Mouse (Mus musculus) erythroblast, embryonic 14.5 days (primary cell): Measurements from ENCODE around the gene 4930519P11Rik.

Experiments used
- GATA1 ChIP-seq: IDR thresholded peaks from 2 replicates; pipeline ENCODE4 v1.6.1; 2012; ENCODE audit warnings: low read length, inconsistent platforms, mixed read lengths
- TAL1 ChIP-seq: IDR thresholded peaks from 3 replicates; pipeline ENCODE4 v1.6.1; 2012; ENCODE audit warnings: low read length, inconsistent platforms, mixed read lengths

DNA sequence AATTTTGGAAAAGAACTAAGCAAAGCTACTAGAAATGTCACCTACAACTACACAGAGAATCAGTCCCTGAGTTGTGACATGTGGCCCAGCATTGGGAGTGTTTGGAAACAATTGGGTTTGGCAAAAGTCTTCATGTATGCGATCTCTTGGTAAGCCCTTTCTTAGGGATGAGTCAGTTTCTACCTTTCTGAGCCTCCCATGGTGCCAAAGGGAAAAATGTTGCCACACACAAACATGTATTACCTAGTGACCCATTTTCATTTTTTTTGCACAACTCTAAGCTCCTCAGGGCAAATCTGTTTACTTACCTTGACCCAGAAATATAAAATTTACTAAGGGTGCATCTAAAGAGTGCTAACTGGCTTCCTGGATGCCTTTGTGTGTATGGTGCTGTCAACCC is 6.3 kb downstream of the 4930519P11Rik start:
- TF ChIP-seq GATA1 (no peak), TAL1 (no peak)
